Mouse (Mus musculus): ENCODE measurements around the gene D230025D16Rik.

Gene D230025D16Rik

GRCm38 (mm10) chr8:105295895-105296573 lies 71.1 kb downstream of the D230025D16Rik start, which contains the start of gene Exoc3l:
TSS of gene Exoc3l (minus strand) at chr8:105296101.
- Histone ChIP-seq H3K4me3 (replicated peaks; ENCODE audit: low read length) (peak within 1 kb of the TSS; percentile 100), H3K9me3 (ENCODE audit: low read length) (no peaks in the 10 kb centered on the region), H3K36me3 (ENCODE audit: insufficient read depth, low read length) (peaks cover 30% of the 10 kb centered on the region), H3K27me3 (ENCODE audit: insufficient read depth, low read length) (peaks cover 14% of the 10 kb centered on the region), H3K4me1 (replicated peaks; ENCODE audit: low read depth, low read length) (peaks cover 82% of the 10 kb centered on the region)
- TF ChIP-seq NANOG (IDR thresholded peaks at IDR 0.05; ENCODE audit: borderline replicate concordance, low read length) = no peak
- no peak for TF ChIP-seq POU5F1 (IDR thresholded peaks at IDR 0.05; ENCODE audit: borderline replicate concordance, low read length)
- no peak for TF ChIP-seq CTCF (conservative IDR thresholded peaks at IDR 0.05; ENCODE audit: low read length)

- Histone ChIP-seq H3K36me3 (ENCODE audit: insufficient read depth, low read length) (peaks cover 46% of the 10 kb centered on the region), H3K27me3 (ENCODE audit: insufficient read depth, low read length) (peaks cover 9% of the 10 kb centered on the region), H3K9me3 (ENCODE audit: low read length) (no peaks in the 10 kb centered on the region), H3K4me3 (replicated peaks; ENCODE audit: low read length) (peak within 1 kb of the TSS; percentile 100), H3K4me1 (replicated peaks; ENCODE audit: low read depth, low read length) (peaks cover 89% of the 10 kb centered on the region)
- TF ChIP-seq POU5F1 (IDR thresholded peaks at IDR 0.05; ENCODE audit: borderline replicate concordance, low read length) (no peak), CTCF (conservative IDR thresholded peaks at IDR 0.05; ENCODE audit: low read length) (no peak), NANOG (IDR thresholded peaks at IDR 0.05; ENCODE audit: borderline replicate concordance, low read length) (no peak)
Measured at GRCm38 (mm10) chr8:105297511-105298192, 72.7 kb downstream of the D230025D16Rik start, which contains the start of gene E2f4. TSS of gene E2f4 (plus strand) at chr8:105297663.

DNA sequence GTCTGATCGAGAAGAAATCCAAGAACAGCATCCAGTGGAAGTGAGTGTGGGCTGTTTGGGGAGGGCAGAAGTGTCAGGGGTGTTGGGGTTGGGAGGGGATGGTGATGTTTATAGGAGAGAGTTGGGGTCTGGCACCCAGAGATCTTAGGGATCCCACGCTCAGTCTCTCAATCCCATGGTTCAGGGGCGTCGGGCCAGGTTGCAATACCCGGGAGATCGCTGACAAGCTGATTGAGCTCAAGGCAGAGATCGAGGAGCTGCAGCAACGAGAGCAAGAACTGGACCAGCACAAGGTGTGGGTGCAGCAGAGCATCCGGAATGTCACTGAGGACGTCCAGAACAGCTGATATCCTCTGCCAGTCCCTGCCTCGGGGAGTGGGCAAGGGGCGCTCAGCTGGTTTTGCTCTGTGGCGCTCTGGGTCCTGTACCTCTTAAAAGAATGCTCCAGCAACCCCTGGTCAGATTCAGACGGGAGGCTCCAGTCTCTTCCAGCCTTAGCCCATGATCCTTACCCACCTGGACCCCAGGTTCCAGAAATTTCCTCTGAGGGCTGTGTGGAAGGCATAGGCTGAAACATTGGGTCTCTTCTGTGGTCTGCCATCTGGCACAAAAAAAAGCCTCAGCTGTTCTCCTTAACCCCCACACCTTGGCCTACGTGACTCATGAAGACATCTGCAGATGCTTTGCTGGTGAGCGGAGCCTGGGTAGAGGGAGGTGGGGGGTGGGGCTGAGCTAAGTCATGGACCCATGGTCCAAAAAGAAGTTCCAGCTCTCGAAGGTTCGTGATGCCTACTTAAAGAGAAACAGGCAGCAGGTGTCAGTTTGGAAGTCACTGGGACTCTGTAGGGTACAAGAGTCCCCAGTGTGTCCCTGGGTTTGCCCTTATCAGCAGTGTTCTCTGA lies 73.7 kb downstream of the D230025D16Rik start:
- Histone ChIP-seq H3K4me3 (replicated peaks; ENCODE audit: low read length) (peak overlapping the region; percentile 100), H3K4me1 (replicated peaks; ENCODE audit: low read depth, low read length) (peaks cover 89% of the 10 kb centered on the region), H3K27me3 (ENCODE audit: insufficient read depth, low read length) (no peaks in the 10 kb centered on the region; the same call in 1 of the 2 replicates), H3K36me3 (ENCODE audit: insufficient read depth, low read length) (peaks cover 55% of the 10 kb centered on the region), H3K9me3 (ENCODE audit: low read length) (no peaks in the 10 kb centered on the region)
- TF ChIP-seq NANOG (IDR thresholded peaks at IDR 0.05; ENCODE audit: borderline replicate concordance, low read length) = no peak
- TF ChIP-seq CTCF (conservative IDR thresholded peaks at IDR 0.05; ENCODE audit: low read length) = no peak
- TF ChIP-seq POU5F1 (IDR thresholded peaks at IDR 0.05; ENCODE audit: borderline replicate concordance, low read length) = no peak

GRCm38 (mm10) chr8:105299962-105300361 lies 75.0 kb downstream of the D230025D16Rik start:
- TF ChIP-seq POU5F1 (IDR thresholded peaks at IDR 0.05; ENCODE audit: borderline replicate concordance, low read length) (no peak), CTCF (conservative IDR thresholded peaks at IDR 0.05; ENCODE audit: low read length) (no peak), NANOG (IDR thresholded peaks at IDR 0.05; ENCODE audit: borderline replicate concordance, low read length) (no peak)
- Histone ChIP-seq H3K9me3 (ENCODE audit: low read length) (no peaks in the 10 kb centered on the region), H3K4me1 (replicated peaks; ENCODE audit: low read depth, low read length) (peaks cover 90% of the 10 kb centered on the region), H3K36me3 (ENCODE audit: insufficient read depth, low read length) (peaks cover 69% of the 10 kb centered on the region), H3K27me3 (ENCODE audit: insufficient read depth, low read length) (no peaks in the 10 kb centered on the region), H3K4me3 (replicated peaks; ENCODE audit: low read length) (peak overlapping the region; percentile 35)

Measured in E14TG2a.4 (cell line).